Mouse (Mus musculus) midbrain, embryonic 11.5 days (tissue): ENCODE data around the gene Gfod2. TPM values are rescaled to one million over a fixed set of nuclear protein-coding genes. Genes with fewer than 3 reads are reported as not detected.
A peak's percentile ranks its signal among the peaks of the same experiment; 100 is the strongest.

ENCODE experiments used
- ATAC-seq: fragments of 200-750 bp; cut with Nextera tagmentation; 2 replicates; pipeline ENCODE4 v1.8.0; 2017; ENCODE audit warnings: moderate TSS enrichment, moderate library complexity; ENCODE audit not compliant: low FRiP score
- DNase-seq: peaks from one replicate; pipeline ENCODE4 v3.0.0; 2015; ENCODE audit warnings: low spot score; ENCODE audit errors: missing footprints
- H3K27ac ChIP-seq: fragments of 300-500 bp; sonication (generic); 2 replicates; pipeline ENCODE4 v1.5.1; 2014; ENCODE audit warnings: low read depth, low read length
- H3K27me3 ChIP-seq: fragments of 300-500 bp; sonication (generic); 2 replicates; pipeline ENCODE4 v1.6.1; 2014; ENCODE audit warnings: mild to moderate bottlenecking, low read length, moderate library complexity, mixed read lengths; ENCODE audit not compliant: control insufficient read depth, insufficient read depth
- H3K36me3 ChIP-seq: fragments of 300-500 bp; sonication (generic); 2 replicates; pipeline ENCODE4 v1.6.1; 2014; ENCODE audit warnings: mild to moderate bottlenecking, low read length, moderate library complexity, mixed read lengths; ENCODE audit not compliant: control insufficient read depth, insufficient read depth
- H3K4me1 ChIP-seq: fragments of 300-500 bp; sonication (generic); 2 replicates; pipeline ENCODE4 v1.6.1; 2014; ENCODE audit warnings: low read length; ENCODE audit not compliant: control insufficient read depth, insufficient read depth
- H3K4me2 ChIP-seq: fragments of 300-500 bp; sonication (generic); 2 replicates; pipeline ENCODE4 v1.6.1; 2014; ENCODE audit warnings: mild to moderate bottlenecking, moderate library complexity
- H3K4me3 ChIP-seq: fragments of 300-500 bp; sonication (generic); 2 replicates; pipeline ENCODE4 v1.5.1; 2014; ENCODE audit warnings: low read depth, low read length
- H3K9ac ChIP-seq: fragments of 300-500 bp; sonication (generic); 2 replicates; pipeline ENCODE4 v1.6.1; 2014; ENCODE audit warnings: low read length
- H3K9me3 ChIP-seq: fragments of 300-500 bp; sonication (generic); 2 replicates; pipeline ENCODE4 v1.6.1; 2016; ENCODE audit warnings: low read length; ENCODE audit not compliant: control insufficient read depth
- WGBS: fragments of 180-500 bp; shearing (Covaris S2); extraction: QIAGEN DNeasy Blood & Tissue Kit; methylation state at CpG from one replicate; pipeline ENCODE4 v1.1.7; 2014; 5-methylcytosine and 5-hydroxymethylcytosine counted together
- polyA plus RNA-seq: library from polyadenylated mRNA; unstranded; fragments of >200 nt; fragmentation: Nextera tagmentation; extraction: Ambion mirVana; gene quantifications from 2 replicates; pipeline ENCODE4 v1.2.1, GENCODE M21; 2014

Gene Gfod2
- polyA plus RNA-seq, 1 experiment from 2014 or later: 38.8 TPM

- H3K4me3 ChIP-seq: no peak overlapping the region
- WGBS: 88% methylated on average over 5 of the region's 5 CpGs
- DNase-seq (no peak), ATAC-seq (no peak)
- H3K9me3 ChIP-seq: no peaks in the 10 kb centered on the region
- H3K27ac ChIP-seq: no peak overlapping the region
- H3K9ac ChIP-seq: no peak overlapping the region
- no peaks in the 10 kb centered on the region for H3K4me1 ChIP-seq
- no peaks in the 10 kb centered on the region for H3K36me3 ChIP-seq
- H3K27me3 ChIP-seq: no peaks in the 10 kb centered on the region
- H3K4me2 ChIP-seq: no peak overlapping the region
Observed at GRCm38 (mm10) chr8:105739216-105739615, 19.2 kb downstream of the Gfod2 start.

- DNase-seq: no peak
- no peaks in the 10 kb centered on the region for H3K27me3 ChIP-seq
- no peaks in the 10 kb centered on the region for H3K9me3 ChIP-seq
- no peak overlapping the region for H3K9ac ChIP-seq
- WGBS: 95% methylated on average over 5 of the region's 5 CpGs
- no peak overlapping the region for H3K27ac ChIP-seq
- no peak overlapping the region for H3K4me2 ChIP-seq
- no peak overlapping the region for H3K4me3 ChIP-seq
- ATAC-seq: no peak
- no peaks in the 10 kb centered on the region for H3K4me1 ChIP-seq
- 0 out of 2 replicates have a peak, but pooled peaks cover 3% of the 10 kb centered on the region for H3K36me3 ChIP-seq
Observed at GRCm38 (mm10) chr8:105732186-105732585, 26.3 kb downstream of the Gfod2 start.

DNA sequence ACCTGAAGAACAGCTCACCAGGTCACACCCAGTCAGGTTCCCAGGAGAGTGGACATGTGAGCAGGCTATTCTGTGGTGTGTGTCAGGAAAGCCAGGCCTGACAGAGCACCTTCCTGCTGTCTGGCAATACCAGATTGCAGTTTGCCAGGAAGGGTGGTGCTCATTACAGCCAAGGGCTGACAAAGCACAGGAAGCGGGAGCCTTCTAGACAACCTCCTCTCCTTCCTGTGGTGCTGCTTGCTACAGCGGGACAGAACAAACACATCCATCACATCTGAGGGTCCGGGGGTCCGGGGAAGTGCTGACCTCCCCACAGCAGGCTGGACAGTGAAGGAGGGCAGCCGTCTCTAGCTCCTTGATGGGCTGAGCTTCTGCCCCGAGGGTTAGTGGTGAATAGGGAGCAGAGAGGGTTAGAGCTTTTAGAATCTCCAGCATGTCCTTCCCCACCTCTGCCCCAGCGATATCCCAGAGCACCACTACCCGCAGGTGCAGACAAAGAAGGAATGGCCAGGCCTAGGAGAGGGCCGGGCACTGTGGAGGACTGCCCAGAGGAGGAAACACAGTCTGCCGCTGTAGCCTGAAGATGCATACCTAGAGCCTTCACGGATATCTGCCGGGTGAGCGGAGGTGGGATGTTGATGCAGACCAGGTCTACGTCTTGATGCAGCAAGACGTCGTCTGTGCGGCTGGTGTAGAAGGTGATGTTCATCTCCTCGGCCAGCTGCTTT lies 30.9 kb downstream of the Gfod2 start:
- no peaks in the 10 kb centered on the region for H3K9me3 ChIP-seq
- H3K4me3 ChIP-seq: no peak overlapping the region
- peaks cover 3% of the 10 kb centered on the region; the same call in 1 of the 2 replicates for H3K36me3 ChIP-seq
- H3K9ac ChIP-seq: no peak overlapping the region
- no peak for ATAC-seq
- H3K27me3 ChIP-seq: no peaks in the 10 kb centered on the region
- no peaks in the 10 kb centered on the region for H3K4me1 ChIP-seq
- WGBS: 90% methylated on average over 18 of the region's 18 CpGs
- DNase-seq: no peak
- H3K27ac ChIP-seq: no peak overlapping the region
- H3K4me2 ChIP-seq: no peak overlapping the region

DNA sequence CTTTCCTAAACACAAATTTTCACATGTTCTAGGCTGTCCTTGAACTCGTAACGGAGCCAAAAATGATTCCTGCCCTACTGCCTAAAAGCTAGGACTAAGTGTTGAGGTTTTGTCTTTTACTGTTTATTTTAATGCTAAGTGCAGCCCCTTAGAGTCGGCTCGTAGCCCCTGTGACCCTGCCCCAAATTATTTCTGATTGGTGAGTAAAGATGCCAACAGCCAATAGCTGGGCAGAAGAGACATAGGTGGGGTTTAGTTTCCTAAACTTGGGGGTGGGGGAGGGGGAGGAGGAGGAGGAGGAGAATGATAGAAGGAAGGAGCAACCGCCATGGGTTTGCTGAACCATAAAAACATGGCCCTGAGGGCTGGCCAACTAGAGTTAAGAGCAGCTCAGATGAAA lies 32.7 kb downstream of the Gfod2 start:
- DNase-seq (no peak), ATAC-seq (no peak)
- Histone ChIP-seq H3K4me3 (no peak overlapping the region), H3K9me3 (no peaks in the 10 kb centered on the region), H3K4me2 (no peak overlapping the region), H3K36me3 (peaks cover 3% of the 10 kb centered on the region; the same call in 1 of the 2 replicates), H3K27ac (no peak overlapping the region), H3K9ac (no peak overlapping the region), H3K4me1 (no peaks in the 10 kb centered on the region), H3K27me3 (no peaks in the 10 kb centered on the region)
- WGBS: 87% methylated on average over 5 of the region's 5 CpGs

DNA sequence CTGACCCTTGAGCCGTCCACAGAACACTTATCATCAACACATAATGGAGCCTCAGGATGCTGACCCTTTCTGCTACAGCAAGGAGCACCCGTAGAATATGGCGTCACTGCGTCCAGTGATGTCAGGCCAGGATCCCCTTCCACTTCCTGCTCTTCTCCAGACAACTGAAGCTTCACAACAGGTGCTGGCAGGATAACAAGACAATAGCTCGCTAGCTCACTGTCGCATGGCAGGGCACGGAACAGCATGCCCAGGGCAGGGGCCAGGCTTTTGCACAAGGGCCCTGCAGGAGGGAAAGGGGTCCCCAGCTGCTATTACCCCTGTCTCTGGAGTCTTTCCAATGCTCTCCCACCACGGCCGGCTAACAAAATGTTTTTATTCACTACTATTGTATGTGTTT lies 35.6 kb downstream of the Gfod2 start:
- DNase-seq: no peak
- H3K27me3 ChIP-seq: no peaks in the 10 kb centered on the region
- peaks cover 3% of the 10 kb centered on the region; the same call in 1 of the 2 replicates for H3K36me3 ChIP-seq
- no peak overlapping the region for H3K9ac ChIP-seq
- H3K4me1 ChIP-seq: no peaks in the 10 kb centered on the region
- no peak overlapping the region for H3K4me2 ChIP-seq
- no peak overlapping the region for H3K4me3 ChIP-seq
- no peaks in the 10 kb centered on the region for H3K9me3 ChIP-seq
- no peak for ATAC-seq
- H3K27ac ChIP-seq: no peak overlapping the region
- 88% methylated on average over 9 of the region's 9 CpGs for WGBS

DNA sequence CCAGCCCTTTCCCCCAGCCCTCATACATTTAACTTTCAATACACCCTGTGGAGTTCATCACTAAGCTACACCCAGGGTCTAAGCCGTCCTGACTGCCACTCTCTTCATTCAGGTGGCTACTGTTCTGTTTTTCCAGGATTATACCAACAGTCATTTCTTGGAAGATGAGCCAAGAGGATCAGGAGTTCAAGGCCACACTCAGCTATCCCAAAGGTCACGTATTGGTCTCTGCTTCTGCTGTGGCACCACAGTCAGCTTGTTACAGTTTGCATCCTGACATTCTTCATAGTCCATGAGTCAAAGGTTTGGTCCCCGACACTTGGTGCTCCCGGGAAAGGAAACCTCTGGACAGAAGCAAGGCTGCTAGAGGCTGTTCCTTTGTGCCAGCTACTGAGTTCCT lies 38.8 kb downstream of the Gfod2 start:
- ATAC-seq: no peak
- Histone ChIP-seq H3K27me3 (no peaks in the 10 kb centered on the region), H3K27ac (no peak overlapping the region), H3K9me3 (no peaks in the 10 kb centered on the region), H3K4me3 (no peak overlapping the region), H3K36me3 (peaks cover 3% of the 10 kb centered on the region; the same call in 1 of the 2 replicates), H3K4me1 (no peaks in the 10 kb centered on the region), H3K9ac (no peak overlapping the region), H3K4me2 (no peak overlapping the region)
- WGBS: 88% methylated on average over 4 of the region's 4 CpGs
- no peak for DNase-seq

GRCm38 (mm10) chr8:105716302-105716945 lies 42.0 kb downstream of the Gfod2 start:
- Histone ChIP-seq H3K36me3 (0 out of 2 replicates have a peak, but pooled peaks cover 3% of the 10 kb centered on the region), H3K27me3 (no peaks in the 10 kb centered on the region), H3K27ac (no peak overlapping the region), H3K9me3 (no peaks in the 10 kb centered on the region), H3K4me3 (no peak overlapping the region), H3K4me2 (no peak overlapping the region), H3K9ac (no peak overlapping the region), H3K4me1 (no peaks in the 10 kb centered on the region)
- WGBS: 91% methylated on average over 15 of the region's 15 CpGs
- ATAC-seq: no peak
- peak; percentile 21 for DNase-seq

- Histone ChIP-seq H3K4me2 (no peak overlapping the region), H3K4me3 (no peak overlapping the region), H3K36me3 (0 out of 2 replicates have a peak, but pooled peaks cover 3% of the 10 kb centered on the region), H3K9ac (no peak overlapping the region), H3K4me1 (no peaks in the 10 kb centered on the region), H3K27ac (no peak overlapping the region), H3K27me3 (no peaks in the 10 kb centered on the region), H3K9me3 (no peaks in the 10 kb centered on the region)
- ATAC-seq: no peak
- no peak for DNase-seq
- 92% methylated on average over 6 of the region's 6 CpGs for WGBS
Observed at GRCm38 (mm10) chr8:105715042-105715441, 43.4 kb downstream of the Gfod2 start.

DNA sequence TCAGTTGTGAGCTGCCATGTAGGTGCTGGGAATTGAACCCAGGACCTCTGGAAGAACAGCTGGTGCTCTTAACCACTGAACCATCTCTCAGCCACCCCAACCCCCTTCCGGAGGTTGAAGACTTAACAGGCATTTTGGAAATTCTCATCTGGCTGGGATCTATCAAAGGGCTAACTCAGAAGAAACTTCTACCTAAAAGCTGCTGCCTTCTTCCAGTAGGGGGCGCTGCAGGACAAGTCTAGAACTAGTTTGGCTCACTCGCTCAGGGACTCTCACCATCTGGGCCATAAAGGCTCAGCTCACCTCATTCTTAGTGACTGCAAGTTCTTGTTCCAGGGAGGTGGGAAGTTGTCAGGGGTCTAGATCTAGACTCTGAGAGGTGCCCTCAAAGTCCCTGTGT lies 44.3 kb downstream of the Gfod2 start:
- Histone ChIP-seq H3K4me3 (no peak overlapping the region), H3K27me3 (no peaks in the 10 kb centered on the region), H3K4me1 (no peaks in the 10 kb centered on the region), H3K4me2 (no peak overlapping the region), H3K36me3 (0 out of 2 replicates have a peak, but pooled peaks cover 3% of the 10 kb centered on the region), H3K9me3 (no peaks in the 10 kb centered on the region), H3K9ac (no peak overlapping the region), H3K27ac (no peak overlapping the region)
- DNase-seq (peak; percentile 98), ATAC-seq (peak; percentile 45)
- WGBS: 12% methylated on average over 3 of the region's 3 CpGs
